Mouse (Mus musculus): ENCODE data around the gene Cmtm2b. TPM values are rescaled to one million over a fixed set of nuclear protein-coding genes. Genes with fewer than 3 reads are reported as not detected.

Gene Cmtm2b
- total RNA-seq, 1 experiment = not detected

- TF ChIP-seq MAFK (IDR thresholded peaks at IDR 0.05; ENCODE audit: insufficient read depth, low read depth, low read length) = no peak
- no peak for TF ChIP-seq HCFC1 (IDR thresholded peaks at IDR 0.05; ENCODE audit: borderline replicate concordance, insufficient read depth, low read length)
- no peak for TF ChIP-seq ZC3H11A (IDR thresholded peaks at IDR 0.05; ENCODE audit: borderline replicate concordance, low read depth, low read length)
- TF ChIP-seq ZNF384 (IDR thresholded peaks at IDR 0.05; ENCODE audit: low read depth, low read length) = no peak
- TF ChIP-seq CHD2 (IDR thresholded peaks at IDR 0.05; ENCODE audit: low read depth, low read length) = no peak
- H3K4me1 ChIP-seq (ENCODE audit: control insufficient read depth in 2 of 2, insufficient read depth in 2 of 2, low read length in 2 of 2, poor library complexity in 1 of 2) = peaks cover 2 to 9% of the 10 kb centered on the region in 2 experiments; a peak in 2 of 4 replicates
- DNase-seq (ENCODE audit: low read depth, low spot score) = no peak
- in situ Hi-C loops (cut with MboI; ENCODE audit: low sequenced_read_pairs in 2 of 2, unreplicated experiment in 2 of 2) = no loop called here
- H3K4me3 ChIP-seq (ENCODE audit: insufficient read depth in 1 of 2, low read depth in 1 of 2, low read length in 2 of 2, poor library complexity in 1 of 2, severe bottlenecking in 1 of 2) = no peak overlapping the region
- H3K9ac ChIP-seq (ENCODE audit: insufficient read depth, low read depth, low read length, poor library complexity, severe bottlenecking) = no peak overlapping the region
- no peaks in the 10 kb centered on the region for H3K9me3 ChIP-seq (ENCODE audit: control insufficient read depth, insufficient read depth, low read depth, low read length)
- H3K36me3 ChIP-seq (ENCODE audit: control insufficient read depth, insufficient read depth, low read length, poor library complexity, severe bottlenecking) = peaks cover 13% of the 10 kb centered on the region
- no peak overlapping the region for H3K27ac ChIP-seq (ENCODE audit: insufficient read depth, low read depth, low read length, poor library complexity, severe bottlenecking)
Observed at GRCm38 (mm10) chr8:104354504-104354903, 32.5 kb downstream of the Cmtm2b start.

DNA sequence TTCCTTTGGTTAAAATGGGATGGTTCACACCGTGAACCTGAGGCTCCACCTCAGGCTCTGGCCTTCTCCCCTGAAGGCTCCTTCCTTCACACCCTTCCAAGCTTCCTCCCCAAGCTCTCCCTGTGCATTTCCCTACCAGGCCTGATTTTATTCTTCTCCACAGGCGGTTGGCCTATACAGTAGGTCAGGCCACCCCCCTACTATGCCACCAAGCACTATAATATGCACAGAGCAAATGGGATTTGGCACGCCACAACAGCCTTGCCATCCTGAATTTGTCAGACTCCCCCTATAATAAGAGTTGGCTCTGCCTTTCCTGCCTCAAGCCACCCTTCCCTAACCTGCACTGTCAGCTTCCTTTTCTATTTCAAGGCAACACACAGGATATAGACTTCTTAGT is 36.6 kb downstream of the Cmtm2b start:
- Histone ChIP-seq H3K9me3 (ENCODE audit: control insufficient read depth, insufficient read depth, low read depth, low read length) (no peaks in the 10 kb centered on the region), H3K4me1 (ENCODE audit: control insufficient read depth in 2 of 2, insufficient read depth in 2 of 2, low read length in 2 of 2, poor library complexity in 1 of 2) (peaks cover 0 to 7% of the 10 kb centered on the region in 2 experiments; a peak in 1 of 4 replicates), H3K27ac (ENCODE audit: insufficient read depth, low read depth, low read length, poor library complexity, severe bottlenecking) (no peak overlapping the region), H3K36me3 (ENCODE audit: control insufficient read depth, insufficient read depth, low read length, poor library complexity, severe bottlenecking) (peaks cover 17% of the 10 kb centered on the region), H3K9ac (ENCODE audit: insufficient read depth, low read depth, low read length, poor library complexity, severe bottlenecking) (no peak overlapping the region), H3K4me3 (ENCODE audit: insufficient read depth in 1 of 2, low read depth in 1 of 2, low read length in 2 of 2, poor library complexity in 1 of 2, severe bottlenecking in 1 of 2) (no peak overlapping the region)
- in situ Hi-C loops (cut with MboI; ENCODE audit: low sequenced_read_pairs in 2 of 2, unreplicated experiment in 2 of 2) = no loop called here
- DNase-seq (ENCODE audit: low read depth, low spot score) = no peak
- TF ChIP-seq CHD2 (IDR thresholded peaks at IDR 0.05; ENCODE audit: low read depth, low read length) (no peak), ZC3H11A (IDR thresholded peaks at IDR 0.05; ENCODE audit: borderline replicate concordance, low read depth, low read length) (no peak), ZNF384 (IDR thresholded peaks at IDR 0.05; ENCODE audit: low read depth, low read length) (no peak), MAFK (IDR thresholded peaks at IDR 0.05; ENCODE audit: insufficient read depth, low read depth, low read length) (no peak), HCFC1 (IDR thresholded peaks at IDR 0.05; ENCODE audit: borderline replicate concordance, insufficient read depth, low read length) (no peak)

GRCm38 (mm10) chr8:104359778-104360456 is 37.9 kb downstream of the Cmtm2b start:
- peaks cover 7% of the 10 kb centered on the region; the same call in 1 of the 2 replicates for H3K36me3 ChIP-seq (ENCODE audit: control insufficient read depth, insufficient read depth, low read length, poor library complexity, severe bottlenecking)
- H3K27ac ChIP-seq (ENCODE audit: insufficient read depth, low read depth, low read length, poor library complexity, severe bottlenecking) = no peak overlapping the region
- H3K4me3 ChIP-seq (ENCODE audit: insufficient read depth in 1 of 2, low read depth in 1 of 2, low read length in 2 of 2, poor library complexity in 1 of 2, severe bottlenecking in 1 of 2) = no peak overlapping the region
- in situ Hi-C loops (cut with MboI; ENCODE audit: low sequenced_read_pairs in 2 of 2, unreplicated experiment in 2 of 2) = no loop called here
- H3K9ac ChIP-seq (ENCODE audit: insufficient read depth, low read depth, low read length, poor library complexity, severe bottlenecking) = no peak overlapping the region
- TF ChIP-seq MAFK (IDR thresholded peaks at IDR 0.05; ENCODE audit: insufficient read depth, low read depth, low read length) (no peak), HCFC1 (IDR thresholded peaks at IDR 0.05; ENCODE audit: borderline replicate concordance, insufficient read depth, low read length) (no peak), ZC3H11A (IDR thresholded peaks at IDR 0.05; ENCODE audit: borderline replicate concordance, low read depth, low read length) (no peak)
- H3K4me1 ChIP-seq (ENCODE audit: control insufficient read depth in 2 of 2, insufficient read depth in 2 of 2, low read length in 2 of 2, poor library complexity in 1 of 2) = peaks cover 0 to 7% of the 10 kb centered on the region in 2 experiments; a peak in 1 of 4 replicates
- no peak for DNase-seq (ENCODE audit: low read depth, low spot score)
- no peaks in the 10 kb centered on the region for H3K9me3 ChIP-seq (ENCODE audit: control insufficient read depth, insufficient read depth, low read depth, low read length)

DNA sequence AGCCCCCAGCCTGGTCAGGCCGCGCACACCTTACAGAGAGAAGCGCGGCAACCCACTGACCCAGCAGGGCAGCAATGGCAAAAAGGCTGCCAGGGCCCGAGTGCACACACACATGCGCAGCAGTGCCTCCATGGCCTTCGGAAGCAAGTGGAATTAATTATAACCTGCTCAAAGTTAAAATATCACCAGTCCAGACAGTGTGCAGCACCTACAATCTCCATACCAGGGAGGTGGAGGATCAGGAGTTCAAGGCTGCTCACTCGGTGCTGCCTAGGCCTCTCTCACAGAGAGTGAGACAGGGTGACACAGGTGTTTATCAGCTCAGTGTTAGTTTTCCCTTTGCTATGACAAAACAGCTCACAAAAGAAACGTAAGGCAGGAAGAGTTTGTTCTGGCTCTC is 43.7 kb downstream of the Cmtm2b start:
- H3K36me3 ChIP-seq (ENCODE audit: control insufficient read depth, insufficient read depth, low read length, poor library complexity, severe bottlenecking) = peaks cover 6% of the 10 kb centered on the region; the same call in 1 of the 2 replicates
- no peak for TF ChIP-seq ZC3H11A (IDR thresholded peaks at IDR 0.05; ENCODE audit: borderline replicate concordance, low read depth, low read length)
- TF ChIP-seq MAFK (IDR thresholded peaks at IDR 0.05; ENCODE audit: insufficient read depth, low read depth, low read length) = no peak
- no peak for TF ChIP-seq ZNF384 (IDR thresholded peaks at IDR 0.05; ENCODE audit: low read depth, low read length)
- TF ChIP-seq CHD2 (IDR thresholded peaks at IDR 0.05; ENCODE audit: low read depth, low read length) = no peak
- no peak for TF ChIP-seq HCFC1 (IDR thresholded peaks at IDR 0.05; ENCODE audit: borderline replicate concordance, insufficient read depth, low read length)
- H3K4me3 ChIP-seq (ENCODE audit: insufficient read depth in 1 of 2, low read depth in 1 of 2, low read length in 2 of 2, poor library complexity in 1 of 2, severe bottlenecking in 1 of 2) = no peak overlapping the region
- no peak for DNase-seq (ENCODE audit: low read depth, low spot score)
- H3K27ac ChIP-seq (ENCODE audit: insufficient read depth, low read depth, low read length, poor library complexity, severe bottlenecking) = no peak overlapping the region
- in situ Hi-C loops (cut with MboI; ENCODE audit: low sequenced_read_pairs in 2 of 2, unreplicated experiment in 2 of 2) = no loop called here
- no peaks in the 10 kb centered on the region for H3K4me1 ChIP-seq (ENCODE audit: control insufficient read depth in 2 of 2, insufficient read depth in 2 of 2, low read length in 2 of 2, poor library complexity in 1 of 2)
- H3K9ac ChIP-seq (ENCODE audit: insufficient read depth, low read depth, low read length, poor library complexity, severe bottlenecking) = no peak overlapping the region
- no peaks in the 10 kb centered on the region for H3K9me3 ChIP-seq (ENCODE audit: control insufficient read depth, insufficient read depth, low read depth, low read length)
